Mouse (Mus musculus) heart, adult 2 months (tissue): ENCODE data around the gene Gatad2b.

ENCODE experiments used
- CTCF ChIP-seq: fragments of 200-600 bp; IDR thresholded peaks from 2 replicates; pipeline ENCODE4 v1.8.1; 2022; ENCODE audit warnings: antibody characterized with exemption, mild to moderate bottlenecking, moderate library complexity
- POLR2A ChIP-seq: fragments of 200-500 bp; IDR thresholded peaks from 2 replicates; pipeline ENCODE4 v1.6.1; 2011; ENCODE audit warnings: mild to moderate bottlenecking, low read depth, low read length, control low read depth; ENCODE audit not compliant: insufficient read depth

- TF ChIP-seq CTCF (no peak), POLR2A (no peak)
Observed at GRCm38 (mm10) chr3:90371857-90372256, 78.9 kb downstream of the Gatad2b start.
